Mouse (Mus musculus) erythroblast, embryonic 14.5 days (primary cell): ENCODE measurements around the gene Ulk4.

Source experiments
- GATA1 ChIP-seq: IDR thresholded peaks from 2 replicates; pipeline ENCODE4 v1.6.1; 2012; ENCODE audit warnings: low read length, inconsistent platforms, mixed read lengths
- TAL1 ChIP-seq: IDR thresholded peaks from 3 replicates; pipeline ENCODE4 v1.6.1; 2012; ENCODE audit warnings: low read length, inconsistent platforms, mixed read lengths

GRCm38 (mm10) chr9:121023526-121024264, 253.3 kb downstream of the Ulk4 start:
- no peak for TF ChIP-seq GATA1
- TF ChIP-seq TAL1 = no peak
